Mouse (Mus musculus): ENCODE results near the gene Rdh9.

- TF ChIP-seq POLR2A (IDR thresholded peaks at IDR 0.05; ENCODE audit: control insufficient read depth, low read depth, low read length) (no peak), CTCF (IDR thresholded peaks at IDR 0.05; ENCODE audit: control insufficient read depth, insufficient read depth, insufficient replicate concordance, low read depth, low read length) (no peak)
These were observed 24.6 kb upstream of the Rdh9 start, which contains the start of gene Gpr182 for GRCm38 (mm10) chr10:127751548-127751947.

Measured in testis, adult 2 months (tissue).